Mouse (Mus musculus) adipocyte (in vitro differentiated cells): Measurements from ENCODE around the gene S100a16.

Experiments
- DNase-seq: peaks from one replicate; pipeline ENCODE4 v3.0.0-alpha.2; 2016; ENCODE audit warnings: low spot score

Gene S100a16

GRCm38 (mm10) chr3:90537141-90537904, at the start of gene S100a16:
Gene S100a16, plus strand, starts transcription at chr3:90537254.
- peak; percentile 87 for DNase-seq

GRCm38 (mm10) chr3:90488576-90488975, 48.5 kb upstream of the S100a16 start:
- DNase-seq = no peak

- peak; percentile 96 for DNase-seq
These were observed 46.3 kb upstream of the S100a16 start, which contains the start of gene Snapin for GRCm38 (mm10) chr3:90490696-90491256. Gene Snapin, minus strand, starts transcription at chr3:90491033.

GRCm38 (mm10) chr3:90491350-90491749, 45.7 kb upstream of the S100a16 start:
- DNase-seq = peak; percentile 59

- no peak for DNase-seq
These were observed 43.1 kb upstream of the S100a16 start for GRCm38 (mm10) chr3:90493831-90494540.

GRCm38 (mm10) chr3:90495850-90496525, 41.1 kb upstream of the S100a16 start:
- DNase-seq = no peak

- no peak for DNase-seq
These were observed 39.5 kb upstream of the S100a16 start for GRCm38 (mm10) chr3:90497597-90497996.

- no peak for DNase-seq
These were observed 33.6 kb upstream of the S100a16 start for GRCm38 (mm10) chr3:90503444-90503843.

GRCm38 (mm10) chr3:90505216-90505615, 31.8 kb upstream of the S100a16 start:
- DNase-seq = no peak

GRCm38 (mm10) chr3:90506362-90506761, 30.7 kb upstream of the S100a16 start:
- no peak for DNase-seq

GRCm38 (mm10) chr3:90508287-90508949, 28.6 kb upstream of the S100a16 start:
- DNase-seq = peak; percentile 63

- peak; percentile 99 for DNase-seq
These were observed 27.9 kb upstream of the S100a16 start, which contains the start of gene Chtop for GRCm38 (mm10) chr3:90508950-90509746. Gene Chtop, minus strand, starts transcription at chr3:90509498.

- no peak for DNase-seq
These were observed 27.3 kb upstream of the S100a16 start for GRCm38 (mm10) chr3:90509747-90510123.

- no peak for DNase-seq
These were observed 24.8 kb upstream of the S100a16 start for GRCm38 (mm10) chr3:90512276-90512675.

- DNase-seq = no peak
These were observed 24.0 kb upstream of the S100a16 start for GRCm38 (mm10) chr3:90512948-90513642.

GRCm38 (mm10) chr3:90513796-90514590, 23.1 kb upstream of the S100a16 start, which contains the start of the genes S100a1 and S100a13:
Gene S100a1, minus strand, starts transcription at chr3:90514392.
Gene S100a13, plus strand, starts transcription at chr3:90514435.
- peak; percentile 89 for DNase-seq

GRCm38 (mm10) chr3:90514691-90515090, 22.4 kb upstream of the S100a16 start:
- peak; percentile 79 for DNase-seq

- peak; percentile 71 for DNase-seq
These were observed 21.8 kb upstream of the S100a16 start for GRCm38 (mm10) chr3:90515242-90515641.

- no peak for DNase-seq
These were observed 21.3 kb upstream of the S100a16 start for GRCm38 (mm10) chr3:90515789-90516188.
